Mouse (Mus musculus) heart, adult 2 months (tissue): ENCODE data around the gene Ccdc57.

ENCODE experiments used
- CTCF ChIP-seq: fragments of 200-600 bp; IDR thresholded peaks from 2 replicates; pipeline ENCODE4 v1.8.1; 2022; ENCODE audit warnings: antibody characterized with exemption, mild to moderate bottlenecking, moderate library complexity
- POLR2A ChIP-seq: fragments of 200-500 bp; IDR thresholded peaks from 2 replicates; pipeline ENCODE4 v1.6.1; 2011; ENCODE audit warnings: mild to moderate bottlenecking, low read depth, low read length, control low read depth; ENCODE audit not compliant: insufficient read depth

GRCm38 (mm10) chr11:120795756-120796613 lies 136.7 kb downstream of the Ccdc57 start, which contains the start of gene Dus1l:
- TF ChIP-seq CTCF (0 out of 2 replicates have a peak, but pooled peaks have one; percentile 9), POLR2A (peak; percentile 90)
